Mouse (Mus musculus): Measurements from ENCODE around the gene Ccdc146. TPM values are rescaled to one million over a fixed set of nuclear protein-coding genes. Genes with fewer than 3 reads are reported as not detected.
"Not testable (repeated sequence)": the region's sequence is repeated elsewhere in the genome, so short reads cannot be mapped to it uniquely, and the experiment has no call there.

Gene Ccdc146
- polyA plus RNA-seq, 1 experiment from 2014 or later: not detected

DNA sequence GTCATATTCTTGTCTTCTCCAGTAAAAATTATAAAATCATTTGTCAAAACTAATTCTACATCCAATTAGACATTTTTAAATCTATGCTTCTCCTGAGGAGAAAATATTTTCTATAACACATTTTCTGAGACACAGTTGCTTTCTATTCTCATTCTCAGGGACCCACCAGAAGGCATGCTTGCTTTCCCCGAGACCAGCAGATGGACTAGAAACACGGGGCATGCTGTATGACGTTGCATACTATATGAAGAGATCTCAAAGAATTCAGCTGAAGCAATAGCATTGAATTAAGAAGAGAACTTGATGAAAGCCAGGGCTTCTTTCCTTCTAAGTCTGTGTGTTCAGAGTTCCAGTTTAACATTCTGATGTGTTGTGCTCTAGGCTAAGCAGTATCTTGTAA is 109.8 kb downstream of the Ccdc146 start:
- WGBS: 87% methylated on average over 3 of the region's 3 CpGs
- H3K27me3 ChIP-seq: no peaks in the 10 kb centered on the region
- no peak for ATAC-seq (ENCODE audit: low FRiP score, low read depth)

GRCm38 (mm10) chr5:21307165-21307564 is 117.3 kb downstream of the Ccdc146 start:
- Histone ChIP-seq H3K9ac (no peak overlapping the region), H3K27me3 (no peaks in the 10 kb centered on the region), H3K4me1 (no peaks in the 10 kb centered on the region), H3K9me3 (no peaks in the 10 kb centered on the region), H3K27ac (no peak overlapping the region), H3K36me3 (no peaks in the 10 kb centered on the region), H3K4me2 (replicated peaks) (no peak overlapping the region), H3K4me3 (no peak overlapping the region)
- 73% methylated on average over 5 of the region's 5 CpGs for WGBS
- no peak for ATAC-seq (ENCODE audit: low FRiP score, low read depth)

More for the DNA sequence above, 109.8 kb downstream of the Ccdc146 start:
- H3K36me3 ChIP-seq: no peaks in the 10 kb centered on the region
- H3K4me2 ChIP-seq (replicated peaks): no peak overlapping the region
- H3K27ac ChIP-seq: no peak overlapping the region
- H3K9ac ChIP-seq: no peak overlapping the region
- H3K4me3 ChIP-seq: no peak overlapping the region
- H3K9me3 ChIP-seq: no peaks in the 10 kb centered on the region
- H3K4me1 ChIP-seq: no peaks in the 10 kb centered on the region

GRCm38 (mm10) chr5:21301011-21301410 is 123.5 kb downstream of the Ccdc146 start:
- Histone ChIP-seq H3K9me3 (no peaks in the 10 kb centered on the region), H3K4me2 (replicated peaks) (no peak overlapping the region), H3K27me3 (no peaks in the 10 kb centered on the region), H3K9ac (no peak overlapping the region), H3K36me3 (no peaks in the 10 kb centered on the region), H3K27ac (no peak overlapping the region), H3K4me3 (no peak overlapping the region), H3K4me1 (peaks cover 11% of the 10 kb centered on the region)
- 61% methylated on average over 6 of the region's 6 CpGs for WGBS
- ATAC-seq (ENCODE audit: low FRiP score, low read depth): no peak

DNA sequence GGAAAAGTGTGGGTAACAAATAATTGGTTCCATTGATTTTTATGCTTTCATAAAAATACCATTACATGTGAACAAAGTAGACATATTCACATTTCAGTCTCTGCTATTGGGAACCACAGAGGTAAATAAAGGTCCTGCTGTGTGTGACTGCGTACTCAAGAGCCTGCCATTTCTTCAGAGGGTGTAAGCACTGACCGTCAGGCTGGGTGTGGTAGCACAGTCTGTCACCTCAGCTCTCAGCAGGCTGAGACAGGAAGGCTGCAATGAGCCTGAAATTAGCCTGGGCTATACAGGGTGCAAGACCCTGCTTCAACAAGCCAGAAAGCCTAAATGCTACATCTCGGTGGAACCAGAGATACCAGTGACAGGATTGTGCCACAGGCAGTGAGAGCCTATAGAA is 124.4 kb downstream of the Ccdc146 start:
- Histone ChIP-seq H3K4me3 (no peak overlapping the region), H3K27me3 (no peaks in the 10 kb centered on the region), H3K4me1 (peaks cover 11% of the 10 kb centered on the region), H3K27ac (no peak overlapping the region), H3K9ac (no peak overlapping the region), H3K4me2 (replicated peaks) (no peak overlapping the region), H3K36me3 (no peaks in the 10 kb centered on the region), H3K9me3 (no peaks in the 10 kb centered on the region)
- ATAC-seq (ENCODE audit: low FRiP score, low read depth): no peak
- 89% methylated on average over 3 of the region's 3 CpGs for WGBS

DNA sequence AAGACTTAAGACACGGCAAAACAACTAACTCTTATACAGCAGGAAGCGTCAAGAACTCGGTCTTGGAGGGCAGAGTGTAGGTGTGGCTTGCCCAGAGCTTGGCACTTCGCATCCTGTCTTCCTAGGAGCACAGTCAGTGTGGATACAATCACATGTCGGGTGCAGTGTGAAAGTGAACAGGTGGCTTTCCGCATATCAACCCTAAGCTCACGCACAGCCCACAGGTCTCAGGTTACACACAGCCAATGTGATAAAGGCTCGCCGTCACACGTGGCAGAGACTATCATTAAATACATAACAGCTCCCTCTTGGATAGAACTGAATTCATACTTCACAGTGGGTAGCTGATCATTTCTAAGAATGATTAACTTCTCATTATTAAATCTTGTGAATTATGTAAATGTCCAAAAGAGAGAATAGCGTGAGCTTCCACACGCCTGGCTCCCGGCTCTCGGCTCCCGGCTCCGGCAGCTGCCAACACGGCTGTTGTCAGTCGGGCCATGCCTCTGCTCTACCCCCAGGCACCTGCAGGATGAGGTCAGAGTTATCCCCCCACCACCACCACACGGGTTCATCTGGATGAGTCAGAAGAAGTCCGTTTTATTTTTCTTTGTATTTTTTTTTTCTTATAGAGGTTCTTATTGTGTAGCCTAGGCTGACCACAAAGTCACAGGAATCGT is 125.3 kb downstream of the Ccdc146 start:
- no peak overlapping the region for H3K4me2 ChIP-seq (replicated peaks)
- no peak overlapping the region for H3K27ac ChIP-seq
- ATAC-seq (ENCODE audit: low FRiP score, low read depth): peak; percentile 82
- H3K9ac ChIP-seq: no peak overlapping the region
- peaks cover 11% of the 10 kb centered on the region for H3K4me1 ChIP-seq
- no peak overlapping the region for H3K4me3 ChIP-seq
- H3K9me3 ChIP-seq: no peaks in the 10 kb centered on the region
- H3K27me3 ChIP-seq: no peaks in the 10 kb centered on the region
- WGBS: 54% methylated on average over 21 of the region's 21 CpGs
- no peaks in the 10 kb centered on the region for H3K36me3 ChIP-seq

GRCm38 (mm10) chr5:21295683-21296082 is 128.8 kb downstream of the Ccdc146 start:
- no peaks in the 10 kb centered on the region for H3K36me3 ChIP-seq
- WGBS: 85% methylated on average over 8 of the region's 8 CpGs
- H3K9ac ChIP-seq: no peak overlapping the region
- no peak overlapping the region for H3K27ac ChIP-seq
- H3K4me3 ChIP-seq: no peak overlapping the region
- no peaks in the 10 kb centered on the region for H3K27me3 ChIP-seq
- H3K9me3 ChIP-seq: no peaks in the 10 kb centered on the region
- no peak for ATAC-seq (ENCODE audit: low FRiP score, low read depth)
- no peak overlapping the region for H3K4me2 ChIP-seq (replicated peaks)
- peaks cover 6% of the 10 kb centered on the region for H3K4me1 ChIP-seq

- H3K36me3 ChIP-seq: no peaks in the 10 kb centered on the region
- 89% methylated on average over 8 of the region's 8 CpGs for WGBS
- H3K4me2 ChIP-seq (replicated peaks): no peak overlapping the region
- H3K9me3 ChIP-seq: no peaks in the 10 kb centered on the region
- no peak overlapping the region for H3K4me3 ChIP-seq
- H3K27me3 ChIP-seq: no peaks in the 10 kb centered on the region
- H3K9ac ChIP-seq: no peak overlapping the region
- ATAC-seq (ENCODE audit: low FRiP score, low read depth): no peak
- H3K4me1 ChIP-seq: no peaks in the 10 kb centered on the region
- H3K27ac ChIP-seq: no peak overlapping the region
Observed at GRCm38 (mm10) chr5:21290594-21290993, 133.9 kb downstream of the Ccdc146 start.

DNA sequence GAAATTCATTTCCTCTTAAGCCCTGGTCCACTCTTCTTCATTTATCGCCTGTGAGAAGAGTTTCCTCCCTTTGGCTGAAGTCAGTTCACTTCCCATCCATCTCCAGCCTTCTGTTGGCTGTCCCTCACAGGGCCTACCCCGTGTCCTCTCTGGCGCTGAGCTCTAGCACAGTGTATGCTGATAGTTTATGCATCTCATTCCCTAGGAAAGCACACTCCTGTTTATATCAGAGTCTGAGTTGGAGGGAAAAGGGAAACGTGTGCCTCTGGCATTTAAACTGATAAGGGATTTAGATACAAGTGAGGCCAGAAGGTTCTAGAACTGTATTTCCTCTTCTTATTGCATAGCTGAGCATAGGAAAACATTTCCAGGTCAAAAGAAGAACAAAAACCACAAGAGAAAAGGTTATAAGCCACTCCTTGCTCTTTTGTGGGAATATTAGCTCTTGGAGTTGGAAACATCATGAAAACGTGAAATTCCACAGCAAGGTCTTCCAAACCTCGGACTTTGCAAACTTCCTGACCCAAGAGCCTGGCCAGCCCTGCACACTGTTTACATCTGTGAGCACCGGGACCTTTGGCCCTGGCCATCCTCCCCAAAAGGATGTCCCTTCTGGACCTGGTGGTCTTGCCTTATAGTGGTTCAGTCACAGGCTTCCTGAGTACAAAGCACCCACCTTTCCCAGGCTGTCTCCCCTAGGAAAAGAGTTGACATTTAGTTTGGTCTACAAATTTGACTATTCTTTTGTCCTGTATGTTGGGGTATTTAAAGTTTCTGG is 135.6 kb downstream of the Ccdc146 start:
- WGBS: 77% methylated on average over 7 of the region's 7 CpGs
- Histone ChIP-seq H3K27me3 (no peaks in the 10 kb centered on the region), H3K4me2 (replicated peaks) (no peak overlapping the region), H3K27ac (no peak overlapping the region), H3K4me1 (no peaks in the 10 kb centered on the region), H3K9me3 (no peaks in the 10 kb centered on the region), H3K4me3 (no peak overlapping the region), H3K9ac (no peak overlapping the region), H3K36me3 (no peaks in the 10 kb centered on the region)
- no peak for ATAC-seq (ENCODE audit: low FRiP score, low read depth)

GRCm38 (mm10) chr5:21283356-21284062 is 141.0 kb downstream of the Ccdc146 start:
- no peak overlapping the region for H3K9ac ChIP-seq
- H3K9me3 ChIP-seq: no peaks in the 10 kb centered on the region
- no peaks in the 10 kb centered on the region for H3K4me1 ChIP-seq
- H3K4me2 ChIP-seq (replicated peaks): no peak overlapping the region
- H3K36me3 ChIP-seq: no peaks in the 10 kb centered on the region
- no peaks in the 10 kb centered on the region for H3K27me3 ChIP-seq
- 87% methylated on average over 12 of the region's 12 CpGs for WGBS
- no peak overlapping the region for H3K27ac ChIP-seq
- no peak overlapping the region for H3K4me3 ChIP-seq
- ATAC-seq (ENCODE audit: low FRiP score, low read depth): no peak

DNA sequence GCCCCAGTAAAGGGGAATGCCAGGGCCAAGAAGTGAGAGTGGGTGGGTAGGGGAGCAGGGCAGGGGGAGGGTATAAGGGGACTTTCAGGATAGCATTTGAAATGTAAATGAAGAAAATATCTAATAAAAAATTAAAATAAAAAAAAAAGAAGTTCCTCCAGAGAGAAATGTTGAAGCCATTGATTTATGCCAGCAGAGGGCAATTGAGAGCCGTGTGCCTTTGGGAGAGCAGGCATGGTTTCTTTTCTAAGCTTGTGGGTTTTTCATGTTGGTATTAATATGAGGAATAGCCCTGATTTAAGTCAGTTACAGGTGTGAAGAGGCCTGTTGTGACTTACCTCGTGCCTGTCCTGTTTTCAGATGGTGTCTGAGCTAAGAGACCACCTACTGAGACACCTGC is 146.8 kb downstream of the Ccdc146 start:
- 53% methylated on average over 2 of the region's 2 CpGs for WGBS
- not testable (repeated sequence) for H3K4me3 ChIP-seq, H3K4me1 ChIP-seq

DNA sequence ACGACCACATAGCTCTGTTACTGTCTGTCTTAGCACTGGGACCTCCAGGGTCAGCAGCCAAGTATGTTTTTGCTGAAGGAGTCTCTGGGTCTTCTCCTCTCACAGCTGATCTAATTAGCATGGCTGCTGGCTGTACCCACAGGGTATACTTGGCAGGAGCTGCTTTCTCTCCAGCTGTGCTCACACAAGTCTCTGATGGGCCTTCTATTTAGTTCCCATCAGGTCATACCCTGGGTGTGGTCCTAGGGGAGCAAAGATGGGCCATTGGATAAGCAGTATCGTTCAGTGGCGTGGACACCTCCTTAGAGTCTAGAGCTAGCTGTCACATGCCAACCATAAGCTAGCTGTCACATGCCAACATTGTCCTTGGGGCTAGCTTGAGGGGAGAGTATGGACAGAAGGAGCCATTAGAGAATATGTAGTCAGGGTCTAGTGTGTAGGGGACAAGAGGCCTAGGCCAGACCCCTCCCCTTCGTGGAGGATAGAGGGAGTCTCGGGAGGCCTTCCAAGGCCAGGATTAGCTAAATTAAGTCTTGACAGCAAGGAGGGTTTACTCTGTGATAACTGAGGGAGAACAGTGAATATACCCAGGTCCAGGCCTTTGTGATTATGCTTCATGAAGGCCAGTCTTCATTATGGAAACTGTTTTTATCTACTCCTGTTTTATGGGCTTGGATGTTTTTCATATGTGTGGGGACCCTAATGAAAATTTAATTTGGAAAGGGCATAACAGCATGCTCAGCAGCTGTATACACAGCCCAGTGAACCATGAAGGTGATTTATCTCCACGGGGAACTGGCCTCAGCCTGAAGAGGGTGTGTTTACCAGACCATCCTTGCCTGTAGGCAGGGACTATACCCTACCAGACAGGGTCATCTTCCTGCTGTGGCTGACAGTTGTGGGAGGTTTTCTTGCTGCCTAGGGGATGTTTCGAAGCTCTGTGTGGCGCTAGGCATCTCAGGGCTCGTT is 152.8 kb downstream of the Ccdc146 start:
- WGBS: 54% methylated on average over 9 of the region's 9 CpGs
- Histone ChIP-seq H3K9ac (no peak overlapping the region), H3K4me1 (0 out of 2 replicates have a peak, but pooled peaks cover 3% of the 10 kb centered on the region), H3K4me2 (replicated peaks) (no peak overlapping the region), H3K9me3 (no peaks in the 10 kb centered on the region), H3K27me3 (no peaks in the 10 kb centered on the region), H3K4me3 (no peak overlapping the region), H3K36me3 (no peaks in the 10 kb centered on the region), H3K27ac (no peak overlapping the region)
- ATAC-seq (ENCODE audit: low FRiP score, low read depth): no peak

More for the DNA sequence above, 146.8 kb downstream of the Ccdc146 start:
- not testable (repeated sequence) for H3K36me3 ChIP-seq; H3K27me3 ChIP-seq; H3K9ac ChIP-seq; ATAC-seq (ENCODE audit: low FRiP score, low read depth); H3K4me2 ChIP-seq (replicated peaks); H3K27ac ChIP-seq; H3K9me3 ChIP-seq
